Mouse (Mus musculus) liver, postnatal 0 days (tissue): ENCODE measurements around the gene Rtca.

Source experiments
- CTCF ChIP-seq: sonication (generic); IDR thresholded peaks from 2 replicates; pipeline ENCODE4 v1.5.1; 2016; ENCODE audit warnings: antibody characterized with exemption, low read depth
- EP300 ChIP-seq: IDR thresholded peaks from 2 replicates; pipeline ENCODE4 v1.6.1; 2016; ENCODE audit warnings: antibody characterized with exemption, low read depth, mild to moderate bottlenecking

- TF ChIP-seq CTCF (no peak), EP300 (no peak)
These were observed 12.3 kb downstream of the Rtca start for GRCm38 (mm10) chr3:116495671-116496070.
